Mouse (Mus musculus): ENCODE data around the gene Zfp143.
"Not testable (repeated sequence)": the region's sequence is repeated elsewhere in the genome, so short reads cannot be mapped to it uniquely, and the experiment has no call there.

Gene Zfp143

GRCm38 (mm10) chr7:110096332-110096731 lies 35.3 kb downstream of the Zfp143 start:
- no peak for DNase-seq (ENCODE audit: low spot score)

GRCm38 (mm10) chr7:110097106-110097793 lies 36.2 kb downstream of the Zfp143 start:
- no peak for DNase-seq (ENCODE audit: low spot score)

DNA sequence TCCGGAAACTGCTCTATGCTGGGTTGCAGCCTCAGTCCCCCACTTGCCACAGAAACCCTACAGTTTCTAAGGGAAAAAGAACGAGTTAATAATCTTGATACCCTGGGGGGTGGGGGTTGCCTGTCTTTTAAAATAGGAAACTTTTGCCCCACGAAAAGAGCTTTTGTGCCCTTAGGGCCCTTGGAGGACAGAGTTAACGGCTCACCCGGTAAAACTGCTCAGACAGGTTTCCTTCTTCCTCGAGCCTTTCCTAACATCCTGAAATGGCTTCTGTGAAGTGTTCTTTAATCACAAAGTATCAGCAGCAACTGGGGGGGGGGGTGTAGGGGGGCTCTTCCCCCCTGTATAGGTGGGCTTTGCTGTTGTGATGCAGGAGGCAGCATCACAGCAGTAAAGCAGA lies 39.8 kb downstream of the Zfp143 start:
- DNase-seq (ENCODE audit: low spot score): no peak

GRCm38 (mm10) chr7:110101266-110101665 lies 40.2 kb downstream of the Zfp143 start:
- no peak for DNase-seq (ENCODE audit: low spot score)

DNA sequence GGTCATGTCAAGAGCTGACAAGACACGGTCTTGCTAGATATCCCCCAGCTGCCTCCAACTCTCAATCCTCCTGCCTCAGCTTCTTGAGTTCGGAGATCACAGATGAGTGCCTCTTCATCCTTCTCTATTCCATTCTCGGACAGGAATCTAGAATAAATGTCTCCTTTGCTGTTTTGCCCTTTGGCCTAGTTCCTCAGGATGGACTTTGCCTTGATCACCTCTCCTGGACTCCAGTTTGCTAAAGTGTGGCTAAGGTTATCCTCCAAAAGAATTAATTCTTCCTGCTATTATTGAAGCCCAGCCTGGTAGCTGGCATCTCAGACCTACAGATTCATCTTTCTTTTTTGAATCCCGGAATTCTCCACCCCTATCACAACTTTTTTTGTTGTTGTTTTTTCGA lies 44.0 kb downstream of the Zfp143 start:
- no peak for DNase-seq (ENCODE audit: low spot score)

DNA sequence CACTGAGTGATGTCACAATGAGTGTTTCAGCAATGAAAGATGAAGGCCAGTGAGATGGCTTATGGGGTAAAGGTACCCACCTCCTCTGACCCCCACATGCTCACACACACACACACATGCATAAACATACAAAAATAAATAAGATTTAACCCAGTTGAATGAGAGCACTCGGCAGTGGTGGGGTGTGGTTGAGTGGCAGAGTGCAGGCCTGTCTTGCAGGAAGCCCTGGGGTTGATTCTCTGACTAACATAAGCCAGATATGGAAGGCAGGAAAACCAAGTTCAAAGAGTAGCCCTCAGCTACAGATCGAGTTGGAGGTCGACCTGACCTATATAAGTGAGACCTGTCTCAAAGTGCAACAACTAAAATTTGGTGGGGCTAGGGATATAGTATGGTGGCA lies 45.6 kb downstream of the Zfp143 start:
- DNase-seq (ENCODE audit: low spot score): no peak

GRCm38 (mm10) chr7:110108524-110108923 lies 47.5 kb downstream of the Zfp143 start:
- DNase-seq (ENCODE audit: low spot score): not testable (repeated sequence)

DNA sequence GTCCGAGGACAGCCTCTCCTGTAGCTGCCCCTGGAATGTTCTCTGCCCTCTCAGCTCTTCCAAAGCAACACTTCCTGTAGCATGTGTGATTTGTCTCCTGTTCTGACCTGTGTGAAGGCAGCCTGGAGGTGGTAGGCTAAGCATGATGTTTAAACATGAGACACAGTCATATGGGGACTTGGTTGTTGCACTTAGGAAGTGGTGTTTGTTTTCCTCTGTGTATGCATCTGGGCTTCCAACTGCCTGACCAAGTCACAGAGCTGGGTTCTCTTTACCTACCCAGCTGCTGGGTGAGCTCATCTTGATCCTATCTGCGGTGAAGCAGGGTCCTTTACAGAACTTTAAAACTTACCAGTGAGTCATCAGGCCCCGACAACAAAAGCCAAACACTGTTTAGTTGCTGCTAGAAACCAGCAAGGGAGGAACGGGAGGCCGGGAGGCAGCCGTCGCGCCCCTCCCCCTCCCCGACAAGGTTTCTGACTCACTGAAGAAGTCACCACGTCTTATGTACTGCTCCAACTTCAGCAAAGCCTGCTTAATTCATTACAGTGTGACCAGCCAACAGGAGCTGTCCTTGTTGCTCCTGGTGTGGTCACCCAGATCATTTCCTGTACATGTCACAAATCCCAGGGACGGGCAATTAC lies 48.1 kb downstream of the Zfp143 start:
- no peak for DNase-seq (ENCODE audit: low spot score)

- no peak for DNase-seq (ENCODE audit: low spot score)
Measured at GRCm38 (mm10) chr7:110110061-110110656, 49.1 kb downstream of the Zfp143 start.

DNA sequence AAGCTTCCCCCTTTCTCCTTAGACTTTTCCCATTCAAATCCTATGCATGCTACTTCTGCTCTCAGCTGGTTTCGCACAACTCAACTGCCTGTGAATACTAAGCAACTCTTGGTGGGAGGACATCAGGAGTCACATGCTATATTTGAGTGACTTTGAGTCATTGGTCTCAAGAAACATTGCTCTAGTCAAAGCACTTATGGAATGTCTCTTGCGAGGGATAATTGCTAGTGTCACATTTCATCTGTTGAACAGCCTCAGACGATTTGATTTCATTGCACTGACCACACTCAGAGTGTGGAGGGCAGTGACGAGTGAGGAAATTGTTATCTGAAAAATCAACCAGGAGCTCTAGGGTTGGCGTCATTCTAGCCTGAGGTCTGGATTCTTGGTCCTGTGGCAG lies 53.7 kb downstream of the Zfp143 start:
- DNase-seq (ENCODE audit: low spot score): no peak

- DNase-seq (ENCODE audit: low spot score): no peak
Measured at GRCm38 (mm10) chr7:110116731-110117291, 55.8 kb downstream of the Zfp143 start.

GRCm38 (mm10) chr7:110118448-110118847 lies 57.4 kb downstream of the Zfp143 start:
- no peak for DNase-seq (ENCODE audit: low spot score)

DNA sequence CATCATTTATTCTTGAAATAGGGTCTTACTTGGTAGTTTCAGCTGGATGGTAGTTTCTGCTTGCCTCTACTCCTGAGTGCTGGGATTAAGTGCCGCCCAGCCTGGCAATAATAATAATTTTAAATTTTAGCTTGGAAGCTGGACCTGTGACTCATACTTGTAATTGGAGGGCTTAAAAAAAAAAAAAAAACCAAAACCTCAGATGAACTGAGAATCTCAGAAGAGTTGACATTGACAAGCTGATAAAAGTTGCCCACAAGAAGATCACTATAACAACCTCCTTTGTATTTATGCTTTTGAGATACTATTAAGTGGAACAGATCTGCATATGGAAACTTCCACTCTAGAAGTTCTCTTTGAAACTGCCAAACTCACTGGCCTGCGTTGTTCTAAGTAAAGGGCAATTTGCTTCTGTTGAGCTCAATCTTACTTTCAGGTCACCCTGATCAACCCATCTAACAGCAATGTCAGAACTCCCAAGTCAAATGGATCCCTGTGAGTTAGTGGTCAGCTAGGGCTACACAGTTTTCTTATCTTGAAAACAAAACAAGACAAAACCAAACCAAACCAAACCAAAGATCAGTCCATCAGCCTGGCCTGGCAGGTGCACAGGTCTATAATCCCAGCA lies 59.3 kb downstream of the Zfp143 start:
- DNase-seq (ENCODE audit: low spot score): no peak

DNA sequence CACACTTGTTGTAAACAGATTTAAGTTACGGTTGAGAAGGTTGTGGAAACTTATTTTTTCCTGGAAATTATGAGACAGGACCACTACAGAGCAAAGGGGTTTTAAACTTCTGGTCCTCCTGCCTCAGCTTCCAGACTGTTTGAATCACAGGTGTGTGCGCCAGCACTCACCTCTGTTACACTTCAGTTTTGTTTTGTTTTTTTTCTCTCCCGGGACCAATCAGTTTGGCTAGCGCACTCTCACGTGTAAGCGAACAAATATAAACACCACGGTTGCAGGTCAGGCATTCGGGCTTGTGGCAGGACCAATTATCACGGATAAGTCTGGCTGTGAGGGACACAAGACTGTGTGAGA lies 60.1 kb downstream of the Zfp143 start:
- DNase-seq (ENCODE audit: low spot score): no peak

DNA sequence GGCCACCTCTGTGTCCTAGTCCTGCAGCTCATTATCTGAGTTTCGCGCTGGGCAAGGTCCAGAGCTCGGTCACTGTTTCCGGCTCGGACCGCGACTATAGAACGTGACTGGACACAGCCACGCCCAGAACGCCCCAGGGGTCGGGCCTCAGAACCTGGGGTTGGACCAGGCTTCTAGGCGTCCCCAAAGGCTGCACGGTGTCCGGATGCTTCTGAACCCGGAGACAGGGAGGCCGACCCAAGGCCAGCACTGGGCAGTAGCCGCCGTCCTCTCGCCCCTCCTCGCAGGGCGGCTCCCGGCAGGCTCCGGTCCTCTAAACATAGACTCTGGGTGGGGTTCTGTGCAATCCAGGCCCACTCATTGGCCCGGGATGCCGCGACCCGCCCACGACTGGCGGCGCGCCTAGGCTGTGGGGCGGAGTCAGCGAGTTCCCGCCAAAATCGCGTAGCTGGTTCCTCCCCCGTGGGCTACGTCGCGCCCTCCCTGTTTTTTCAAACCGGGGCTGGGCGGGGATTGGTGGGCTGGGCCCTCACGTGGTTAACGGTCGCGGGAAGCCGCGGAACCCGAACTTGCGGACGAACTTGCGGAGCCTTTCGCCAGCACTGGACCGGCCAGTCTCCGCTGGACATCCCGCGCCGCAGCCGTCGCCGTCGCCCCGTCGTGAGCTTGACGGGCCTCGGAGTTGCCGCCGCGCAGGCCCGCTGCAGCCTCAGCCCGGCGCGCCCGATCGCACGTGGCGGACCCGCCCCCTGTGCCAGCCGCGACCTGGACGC lies 60.7 kb downstream of the Zfp143 start, which contains the start of gene Wee1:
TSS of gene Wee1 (plus strand) at position 531 of the 773 bp plus-strand sequence.
- peak; percentile 89 for DNase-seq (ENCODE audit: low spot score)

DNA sequence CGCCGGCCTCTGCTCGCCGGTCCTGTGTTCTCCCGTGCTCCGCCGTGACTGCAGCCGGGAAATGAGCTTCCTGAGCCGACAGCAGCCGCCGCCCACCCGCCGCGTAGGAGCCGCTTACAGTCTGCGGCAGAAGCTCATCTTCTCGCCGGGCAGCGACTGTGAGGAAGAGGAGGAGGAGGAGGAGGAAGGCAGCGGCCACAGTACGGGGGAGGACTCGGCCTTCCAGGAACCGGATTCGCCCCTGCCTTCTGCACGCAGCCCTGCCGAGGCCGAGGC lies 61.2 kb downstream of the Zfp143 start:
- DNase-seq (ENCODE audit: low spot score): no peak

DNA sequence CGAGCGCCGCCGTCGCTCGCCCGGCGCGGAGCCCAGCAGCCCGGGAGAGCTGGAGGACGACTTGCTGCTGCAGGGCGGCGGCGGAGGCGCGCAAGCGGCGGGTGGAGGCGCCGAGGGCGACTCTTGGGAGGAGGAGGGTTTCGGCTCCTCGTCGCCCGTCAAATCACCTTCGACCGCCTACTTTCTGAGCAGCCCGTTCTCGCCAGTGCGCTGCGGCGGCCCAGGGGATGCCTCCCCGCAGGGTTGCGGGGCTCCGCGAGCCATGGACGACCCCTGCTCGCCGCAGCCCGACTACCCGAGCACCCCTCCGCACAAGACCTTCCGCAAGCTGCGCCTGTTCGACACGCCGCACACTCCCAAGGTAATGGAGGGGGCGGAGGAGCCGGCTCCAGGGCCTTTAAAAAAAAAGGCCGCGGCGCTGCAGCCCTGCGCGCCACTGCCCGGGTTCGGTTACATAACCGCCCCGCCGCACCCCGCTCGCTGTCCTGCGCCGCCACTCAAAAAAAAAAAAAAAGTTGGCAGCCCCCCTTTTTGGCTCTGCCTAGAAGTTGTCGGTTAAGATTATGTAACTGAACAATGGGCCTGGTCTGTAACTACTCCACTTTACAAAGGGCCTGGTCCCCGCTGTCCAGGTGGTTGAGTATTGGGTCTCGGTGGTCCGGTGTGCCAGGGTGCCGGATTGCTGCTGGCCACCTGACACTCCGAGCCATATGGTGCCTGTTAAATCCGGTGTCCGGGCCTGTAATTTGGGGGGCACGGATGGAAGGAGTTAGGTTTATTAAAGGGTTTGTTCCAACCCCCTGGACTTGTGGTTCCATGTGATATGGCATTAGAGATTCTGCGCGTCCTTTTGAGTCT lies 61.8 kb downstream of the Zfp143 start:
- DNase-seq (ENCODE audit: low spot score): no peak

- DNase-seq (ENCODE audit: low spot score): no peak
Measured at GRCm38 (mm10) chr7:110123844-110124555, 63.0 kb downstream of the Zfp143 start.

GRCm38 (mm10) chr7:110128566-110128965 lies 67.5 kb downstream of the Zfp143 start:
- DNase-seq (ENCODE audit: low spot score): no peak

- not testable (repeated sequence) for DNase-seq (ENCODE audit: low spot score)
Measured at GRCm38 (mm10) chr7:110132272-110132671, 71.3 kb downstream of the Zfp143 start.

DNA sequence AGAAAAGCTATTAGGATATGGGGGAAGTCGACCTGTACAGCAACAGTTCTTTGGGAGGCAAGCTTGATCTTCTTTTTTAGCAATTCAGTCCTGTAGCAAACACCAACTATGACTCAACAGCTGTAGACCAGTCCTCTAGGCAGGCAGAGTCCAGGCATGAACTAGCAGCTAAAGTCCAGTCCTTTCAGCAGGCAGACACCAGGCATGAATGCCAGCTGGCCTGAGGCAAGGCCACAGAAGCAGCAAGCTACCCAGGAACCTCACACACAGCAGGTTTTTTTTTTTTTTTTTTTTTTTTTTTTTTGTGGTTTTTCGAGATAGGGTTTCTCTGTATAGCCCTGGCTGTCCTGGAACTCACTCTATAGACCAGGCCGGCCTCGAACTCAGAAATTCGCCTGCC lies 73.0 kb downstream of the Zfp143 start:
- no peak for DNase-seq (ENCODE audit: low spot score)

All from layer of hippocampus, adult 9-10 months (tissue).